Mouse (Mus musculus) intestine, postnatal 0 days (tissue): ENCODE data around the gene Slc22a2. TPM values are rescaled to one million over a fixed set of nuclear protein-coding genes. Genes with fewer than 3 reads are reported as not detected.

Experiments
- ATAC-seq: fragments of 200-750 bp; cut with Nextera tagmentation; 2 replicates; pipeline ENCODE4 v1.8.0; 2017; ENCODE audit warnings: mild to moderate bottlenecking, moderate TSS enrichment, moderate library complexity
- H3K27ac ChIP-seq: fragments of 300-500 bp; sonication (generic); 2 replicates; pipeline ENCODE4 v1.5.1; 2014; ENCODE audit warnings: mild to moderate bottlenecking, low read depth, low read length, moderate library complexity
- H3K27me3 ChIP-seq: fragments of 300-500 bp; sonication (generic); replicated peaks from 2 replicates; pipeline ENCODE4 v1.6.1; 2014; ENCODE audit warnings: low read length, mixed read lengths; ENCODE audit not compliant: control insufficient read depth, insufficient read depth
- H3K36me3 ChIP-seq: fragments of 300-500 bp; sonication (generic); 2 replicates; pipeline ENCODE4 v1.6.1; 2014; ENCODE audit warnings: mild to moderate bottlenecking, moderate library complexity; ENCODE audit not compliant: control insufficient read depth, insufficient read depth
- H3K4me1 ChIP-seq: fragments of 300-500 bp; sonication (generic); replicated peaks from 2 replicates; pipeline ENCODE4 v1.6.1; 2014; ENCODE audit warnings: antibody characterized with exemption, low read length, mixed read lengths; ENCODE audit not compliant: control insufficient read depth, insufficient read depth
- H3K4me2 ChIP-seq: fragments of 300-500 bp; sonication (generic); replicated peaks from 2 replicates; pipeline ENCODE4 v1.6.1; 2014; ENCODE audit warnings: low read depth, mild to moderate bottlenecking, moderate library complexity
- H3K4me3 ChIP-seq: fragments of 300-500 bp; sonication (generic); 2 replicates; pipeline ENCODE4 v1.5.1; 2014; ENCODE audit warnings: low read depth, low read length
- H3K9ac ChIP-seq: fragments of 300-500 bp; sonication (generic); 2 replicates; pipeline ENCODE4 v1.6.1; 2014; ENCODE audit warnings: mild to moderate bottlenecking, low read depth, low read length
- H3K9me3 ChIP-seq: fragments of 300-500 bp; sonication (generic); 2 replicates; pipeline ENCODE4 v1.6.1; 2016; ENCODE audit warnings: mixed run types; ENCODE audit not compliant: control insufficient read depth
- CTCF ChIP-seq: sonication (generic); IDR thresholded peaks from 2 replicates; pipeline ENCODE4 v1.5.1; 2016; ENCODE audit warnings: low read depth, mild to moderate bottlenecking, control low read depth, antibody characterized with exemption, moderate library complexity
- WGBS: fragments of 180-500 bp; shearing (Covaris S2); extraction: QIAGEN DNeasy Blood & Tissue Kit; methylation state at CpG from one replicate; pipeline ENCODE4 v1.1.7; 2014; 5-methylcytosine and 5-hydroxymethylcytosine counted together
- polyA plus RNA-seq: library from polyadenylated mRNA; unstranded; fragments of >200 nt; fragmentation: Nextera tagmentation; extraction: Ambion mirVana; gene quantifications from 2 replicates; pipeline ENCODE4 v1.2.1, GENCODE M21; 2015

The Slc22a2 gene
- polyA plus RNA-seq, 1 experiment from 2014 or later = not detected

DNA sequence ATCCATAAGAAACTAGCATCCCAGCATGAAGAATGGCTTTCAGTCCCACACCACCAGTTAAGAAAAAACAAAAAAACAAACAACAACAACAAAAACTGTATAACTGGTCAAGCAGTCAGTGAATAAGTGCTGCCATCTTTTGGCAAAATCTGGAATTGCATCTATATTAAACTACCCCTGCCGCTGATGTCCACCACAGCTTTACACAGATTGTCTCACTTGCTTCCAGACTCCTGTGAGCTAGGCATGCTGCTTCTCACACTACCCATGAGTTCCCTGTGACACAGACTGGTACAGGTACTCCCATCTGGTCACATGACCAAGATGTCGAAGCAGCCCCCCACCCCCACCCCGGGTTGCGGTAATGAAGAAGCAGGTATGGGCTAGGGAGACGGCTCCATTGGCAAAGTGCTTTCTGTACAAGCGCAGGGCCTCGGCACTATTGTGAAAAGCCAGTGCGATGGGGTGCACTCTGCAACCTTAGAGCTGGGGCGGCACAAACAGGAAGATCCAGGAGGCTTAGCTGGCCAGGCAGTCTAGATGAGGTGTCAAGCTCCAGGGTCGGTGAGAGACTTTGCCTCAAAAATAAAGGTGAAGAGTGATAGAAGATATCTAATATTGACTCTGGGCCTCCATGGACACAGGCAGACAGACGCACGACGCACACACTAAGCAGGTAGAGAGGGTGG, 76.8 kb downstream of the Slc22a2 start:
- WGBS = 76% methylated on average over 13 of the region's 13 CpGs
- Histone ChIP-seq H3K9ac (no peak overlapping the region), H3K4me3 (no peak overlapping the region), H3K36me3 (no peaks in the 10 kb centered on the region; the same call in 1 of the 2 replicates), H3K27ac (no peak overlapping the region), H3K4me2 (no peak overlapping the region), H3K27me3 (no peaks in the 10 kb centered on the region), H3K9me3 (no peaks in the 10 kb centered on the region), H3K4me1 (no peaks in the 10 kb centered on the region)
- ATAC-seq = no peak
- TF ChIP-seq CTCF = peak; percentile 81

DNA sequence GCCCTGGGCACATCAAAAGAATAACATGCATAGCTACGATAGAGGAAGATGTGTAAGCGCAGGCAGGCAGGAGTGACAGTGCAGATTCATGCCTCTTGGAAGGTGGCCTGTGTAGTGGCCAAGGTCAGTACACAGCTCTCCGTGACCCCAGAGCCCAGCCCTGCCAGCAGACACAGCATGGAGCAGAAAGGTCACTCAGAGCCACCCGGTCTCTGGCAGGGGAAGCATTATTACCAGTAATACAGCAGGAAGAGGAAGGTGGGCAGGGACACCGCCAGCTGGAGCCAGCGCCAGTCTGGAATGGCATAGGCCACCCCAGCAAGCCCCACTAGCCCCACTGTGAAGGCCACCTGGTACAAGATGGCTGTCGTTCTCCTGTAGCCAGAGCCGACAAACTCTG, 80.2 kb downstream of the Slc22a2 start:
- WGBS = 68% methylated on average over 8 of the region's 8 CpGs
- ATAC-seq = no peak
- no peaks in the 10 kb centered on the region for H3K9me3 ChIP-seq
- no peak overlapping the region for H3K9ac ChIP-seq
- H3K27me3 ChIP-seq = no peaks in the 10 kb centered on the region
- no peaks in the 10 kb centered on the region; the same call in 1 of the 2 replicates for H3K36me3 ChIP-seq
- H3K4me1 ChIP-seq = no peaks in the 10 kb centered on the region
- no peak overlapping the region for H3K4me3 ChIP-seq
- no peak for TF ChIP-seq CTCF
- no peak overlapping the region for H3K4me2 ChIP-seq
- no peak overlapping the region for H3K27ac ChIP-seq

DNA sequence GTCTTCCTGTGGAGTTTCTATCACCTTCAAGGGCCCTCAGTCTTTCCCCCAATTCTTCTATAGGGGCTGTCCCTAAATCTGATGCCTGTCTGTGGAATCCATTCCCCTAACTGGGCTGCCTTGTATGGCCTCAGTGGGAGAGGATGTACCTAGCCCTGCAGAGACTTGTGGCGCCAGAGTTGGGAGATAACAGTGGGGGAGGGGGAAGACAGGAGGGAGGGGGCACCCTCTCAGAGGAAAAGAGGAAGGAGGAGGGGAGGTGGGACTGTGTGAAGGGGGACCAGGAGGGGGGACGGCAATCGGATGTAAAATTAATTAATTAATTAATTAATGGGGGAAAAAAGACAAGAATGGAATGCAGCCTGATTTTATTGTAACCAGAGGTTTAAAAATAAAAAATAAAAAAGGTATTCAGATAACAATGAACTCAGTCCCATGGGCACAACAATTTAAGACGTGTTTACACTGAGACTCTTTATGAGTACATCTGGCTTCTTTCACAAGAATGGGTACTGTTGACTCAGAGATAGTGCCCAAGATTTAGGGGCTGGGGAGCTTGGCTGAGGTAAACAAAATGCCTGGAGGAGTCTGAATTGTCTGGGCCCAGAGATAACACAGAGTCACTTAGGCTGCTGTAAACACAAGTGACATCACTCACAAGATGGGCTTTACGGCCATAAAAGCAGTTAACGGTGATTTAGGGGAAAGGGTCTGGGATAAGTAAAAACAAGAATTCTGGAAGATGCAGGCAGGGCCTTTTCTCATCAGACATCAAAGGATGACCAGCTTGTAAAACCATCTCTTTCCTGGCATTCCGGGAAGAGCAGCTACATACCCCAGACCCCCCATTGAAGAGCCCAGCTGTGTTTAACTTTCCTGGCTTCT, 84.8 kb downstream of the Slc22a2 start:
- no peaks in the 10 kb centered on the region for H3K27me3 ChIP-seq
- H3K4me2 ChIP-seq = no peak overlapping the region
- no peak overlapping the region; the same call in 1 of the 2 replicates for H3K27ac ChIP-seq
- H3K36me3 ChIP-seq = no peaks in the 10 kb centered on the region
- no peaks in the 10 kb centered on the region for H3K9me3 ChIP-seq
- H3K9ac ChIP-seq = no peak overlapping the region
- TF ChIP-seq CTCF = no peak
- H3K4me3 ChIP-seq = no peak overlapping the region
- WGBS = 44% methylated on average over 7 of the region's 7 CpGs
- H3K4me1 ChIP-seq = peaks cover 3% of the 10 kb centered on the region; the same call in 1 of the 2 replicates
- ATAC-seq = no peak

DNA sequence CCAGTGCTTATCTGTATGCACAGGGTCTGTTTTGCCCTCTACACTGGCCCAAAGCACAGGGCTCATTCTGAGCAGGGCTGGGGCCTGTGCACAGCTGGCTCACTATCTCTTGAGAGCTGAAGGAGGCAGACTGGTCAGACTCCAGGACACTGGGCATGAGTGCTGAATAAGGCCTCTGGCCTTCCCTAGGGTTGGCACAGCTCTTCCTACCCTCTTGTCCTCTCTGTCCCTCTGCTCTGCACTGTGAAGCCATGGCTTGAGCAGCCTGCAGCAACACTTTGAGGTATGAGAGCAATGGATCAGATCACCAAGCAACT, 85.4 kb downstream of the Slc22a2 start:
- no peaks in the 10 kb centered on the region for H3K9me3 ChIP-seq
- no peak for TF ChIP-seq CTCF
- no peaks in the 10 kb centered on the region for H3K27me3 ChIP-seq
- no peak overlapping the region for H3K4me2 ChIP-seq
- no peak overlapping the region for H3K9ac ChIP-seq
- H3K27ac ChIP-seq = no peak overlapping the region; the same call in 1 of the 2 replicates
- no peak for ATAC-seq
- H3K4me1 ChIP-seq = peaks cover 3% of the 10 kb centered on the region; the same call in 1 of the 2 replicates
- no peaks in the 10 kb centered on the region for H3K36me3 ChIP-seq
- no peak overlapping the region for H3K4me3 ChIP-seq

DNA sequence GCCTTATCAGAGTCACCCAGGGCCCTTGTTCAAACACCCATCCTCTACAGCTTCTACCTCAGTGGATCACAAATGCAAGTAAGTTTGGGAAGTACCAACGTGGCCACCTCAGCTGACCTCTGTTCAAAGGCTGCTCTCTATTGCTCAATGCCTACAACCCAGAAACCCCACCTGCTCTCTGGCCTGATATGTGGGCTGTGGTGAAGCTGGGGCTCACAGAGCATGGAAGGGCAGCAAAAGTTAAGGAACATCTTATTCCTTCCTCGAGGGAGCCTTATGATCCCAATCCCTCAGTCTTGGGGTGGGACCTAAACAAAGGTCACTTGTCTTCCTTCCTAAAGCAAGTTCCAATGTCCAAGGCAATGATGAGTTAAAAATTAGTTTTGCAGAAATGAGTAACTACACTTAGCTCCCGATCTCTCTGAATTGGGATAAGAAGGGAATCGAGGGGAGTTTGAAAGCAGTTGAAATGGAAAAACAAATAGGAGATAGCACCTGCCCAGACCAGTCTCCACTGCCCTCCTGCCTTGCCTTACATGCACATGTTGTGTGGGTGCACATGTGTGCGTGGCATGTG, 87.2 kb downstream of the Slc22a2 start:
- Histone ChIP-seq H3K9ac (no peak overlapping the region), H3K27ac (peak overlapping the region; percentile 42; the same call in 1 of the 2 replicates), H3K4me1 (peaks cover 3% of the 10 kb centered on the region; the same call in 1 of the 2 replicates), H3K9me3 (no peaks in the 10 kb centered on the region), H3K4me3 (no peak overlapping the region), H3K4me2 (no peak overlapping the region), H3K27me3 (no peaks in the 10 kb centered on the region), H3K36me3 (no peaks in the 10 kb centered on the region)
- 43% methylated on average over 5 of the region's 5 CpGs for WGBS
- ATAC-seq = peak; percentile 73
- TF ChIP-seq CTCF = no peak

DNA sequence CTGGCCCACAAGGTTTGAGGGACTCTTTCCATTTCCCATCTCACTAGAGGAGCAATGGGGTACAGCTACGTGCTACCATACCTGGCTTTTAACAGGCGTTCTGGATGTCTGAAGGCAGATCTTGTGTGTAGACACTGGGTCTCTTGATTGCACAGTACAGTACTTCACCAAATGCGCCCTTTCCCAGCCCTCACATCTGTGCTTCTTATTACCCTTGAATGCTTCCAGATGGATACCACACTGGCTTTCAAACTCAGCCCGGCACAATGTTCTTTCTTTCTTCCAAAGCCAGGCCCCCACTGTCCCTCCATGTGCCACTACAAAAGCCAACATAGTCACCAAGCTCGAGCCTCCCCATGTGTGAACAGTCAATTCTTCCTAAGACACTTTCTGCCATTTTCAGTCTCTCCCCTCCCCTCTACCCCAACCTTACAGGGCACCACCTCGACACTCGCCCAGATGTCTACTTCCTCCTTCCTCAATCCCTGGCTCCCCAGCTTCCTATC, 88.4 kb downstream of the Slc22a2 start:
- no peak overlapping the region for H3K4me3 ChIP-seq
- ATAC-seq = no peak
- TF ChIP-seq CTCF = no peak

More for the DNA sequence above, 88.4 kb downstream of the Slc22a2 start:
- no peaks in the 10 kb centered on the region for H3K27me3 ChIP-seq
- no peak overlapping the region for H3K9ac ChIP-seq
- H3K27ac ChIP-seq = no peak overlapping the region
- WGBS = 76% methylated on average over 7 of the region's 7 CpGs
- no peaks in the 10 kb centered on the region for H3K9me3 ChIP-seq
- H3K4me2 ChIP-seq = no peak overlapping the region
- H3K36me3 ChIP-seq = no peaks in the 10 kb centered on the region
- peaks cover 3% of the 10 kb centered on the region; the same call in 1 of the 2 replicates for H3K4me1 ChIP-seq
